Mouse (Mus musculus) bone marrow, adult 2 months (tissue): ENCODE measurements around the gene L1cam.

Experiments used
- CTCF ChIP-seq: fragments of 200-500 bp; IDR thresholded peaks from 2 replicates; pipeline ENCODE4 v1.5.1; 2011; ENCODE audit warnings: low read length, control low read depth; ENCODE audit not compliant: control insufficient read depth, insufficient read depth
- POLR2A ChIP-seq: fragments of 200-500 bp; IDR thresholded peaks from 2 replicates; pipeline ENCODE4 v1.6.1; 2011; ENCODE audit warnings: low read depth, mild to moderate bottlenecking, control low read depth, low read length, borderline replicate concordance; ENCODE audit not compliant: control insufficient read depth

DNA sequence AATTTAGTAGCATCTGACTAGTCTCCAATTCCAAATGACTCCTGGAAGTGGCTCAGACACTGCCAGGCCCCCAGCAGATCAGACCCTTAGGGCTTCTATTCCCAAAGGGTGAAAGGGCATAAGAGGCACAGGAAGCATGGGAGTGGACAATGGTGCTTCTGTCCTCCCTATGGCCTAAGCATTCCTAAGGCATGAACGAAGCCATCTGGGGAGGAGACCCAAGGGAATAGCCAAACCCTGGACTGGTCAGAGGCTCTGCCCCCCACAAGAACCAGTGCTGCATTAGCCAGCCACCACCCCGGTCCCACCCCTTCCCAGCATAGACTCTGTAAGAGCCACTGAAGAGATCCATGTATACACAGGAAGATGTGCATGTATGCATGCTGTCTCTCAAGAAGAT lies 20.0 kb downstream of the L1cam start:
- TF ChIP-seq CTCF = no peak
- no peak for TF ChIP-seq POLR2A
